Mouse (Mus musculus) brown adipose tissue, adult 24 weeks (tissue): ENCODE results near the gene Nmnat2. TPM values are rescaled to one million over a fixed set of nuclear protein-coding genes. Genes with fewer than 3 reads are reported as not detected.

Experiments used
- H3K27ac ChIP-seq: fragments of 200-500 bp; replicated peaks from 2 replicates; pipeline ENCODE4 v1.5.1; 2012; ENCODE audit warnings: low read depth, mild to moderate bottlenecking, low read length
- H3K4me1 ChIP-seq: fragments of 200-500 bp; 2 replicates; pipeline ENCODE4 v1.6.1; 2012; ENCODE audit warnings: low read length, mixed read lengths; ENCODE audit not compliant: control insufficient read depth, insufficient read depth, insufficient read length
- H3K4me3 ChIP-seq: fragments of 200-500 bp; 2 replicates; pipeline ENCODE4 v1.5.1; 2012; ENCODE audit warnings: low read depth, mild to moderate bottlenecking, low read length, moderate library complexity; ENCODE audit not compliant: insufficient read depth
- polyA plus RNA-seq: library from polyadenylated mRNA; stranded (reverse); fragments of >200 nt; gene quantifications from 2 replicates; pipeline ENCODE4 v1.2.4, GENCODE M21; 2012; ENCODE audit not compliant: missing spikeins, insufficient read depth, insufficient read length

Gene Nmnat2
- 0.25 and 1.1 TPM in 2 replicates for polyA plus RNA-seq

DNA sequence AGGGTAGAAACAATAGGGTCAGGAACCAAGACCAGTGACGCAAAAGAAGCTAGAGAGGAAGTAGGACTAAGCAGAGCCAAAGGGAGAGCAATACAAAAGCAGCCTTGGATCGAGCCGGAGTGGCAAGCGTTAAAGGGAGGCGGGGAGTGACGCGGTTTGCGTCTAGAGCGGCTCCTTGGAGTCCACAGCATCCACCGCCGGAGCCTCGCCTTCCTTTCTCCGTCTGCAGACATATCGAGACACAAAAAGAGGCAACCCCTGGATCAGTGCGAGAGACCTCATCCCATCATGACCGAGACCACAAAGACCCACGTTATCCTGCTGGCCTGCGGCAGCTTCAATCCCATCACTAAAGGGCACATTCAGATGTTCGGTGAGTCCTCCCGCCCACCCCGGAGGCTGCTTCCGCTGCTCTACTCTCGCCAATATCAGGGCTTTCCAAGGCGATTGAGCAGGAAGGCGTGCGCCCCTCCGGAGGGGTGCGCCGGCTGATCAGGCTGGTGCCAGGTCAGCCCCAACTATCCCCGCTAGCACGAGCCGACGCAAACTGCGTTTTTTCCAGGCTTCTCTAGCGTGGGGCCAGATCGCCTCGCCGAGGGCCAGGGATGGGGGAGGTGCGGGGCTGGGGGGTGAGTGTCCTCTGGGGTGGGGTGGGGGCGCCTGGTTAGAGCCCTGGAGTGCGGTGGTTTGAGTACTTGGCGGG is at the start of gene Nmnat2:
Gene Nmnat2 (plus strand): TSS at position 173 of the 703 bp plus-strand sequence.
- peaks cover 11% of the 10 kb centered on the region for H3K4me1 ChIP-seq

DNA sequence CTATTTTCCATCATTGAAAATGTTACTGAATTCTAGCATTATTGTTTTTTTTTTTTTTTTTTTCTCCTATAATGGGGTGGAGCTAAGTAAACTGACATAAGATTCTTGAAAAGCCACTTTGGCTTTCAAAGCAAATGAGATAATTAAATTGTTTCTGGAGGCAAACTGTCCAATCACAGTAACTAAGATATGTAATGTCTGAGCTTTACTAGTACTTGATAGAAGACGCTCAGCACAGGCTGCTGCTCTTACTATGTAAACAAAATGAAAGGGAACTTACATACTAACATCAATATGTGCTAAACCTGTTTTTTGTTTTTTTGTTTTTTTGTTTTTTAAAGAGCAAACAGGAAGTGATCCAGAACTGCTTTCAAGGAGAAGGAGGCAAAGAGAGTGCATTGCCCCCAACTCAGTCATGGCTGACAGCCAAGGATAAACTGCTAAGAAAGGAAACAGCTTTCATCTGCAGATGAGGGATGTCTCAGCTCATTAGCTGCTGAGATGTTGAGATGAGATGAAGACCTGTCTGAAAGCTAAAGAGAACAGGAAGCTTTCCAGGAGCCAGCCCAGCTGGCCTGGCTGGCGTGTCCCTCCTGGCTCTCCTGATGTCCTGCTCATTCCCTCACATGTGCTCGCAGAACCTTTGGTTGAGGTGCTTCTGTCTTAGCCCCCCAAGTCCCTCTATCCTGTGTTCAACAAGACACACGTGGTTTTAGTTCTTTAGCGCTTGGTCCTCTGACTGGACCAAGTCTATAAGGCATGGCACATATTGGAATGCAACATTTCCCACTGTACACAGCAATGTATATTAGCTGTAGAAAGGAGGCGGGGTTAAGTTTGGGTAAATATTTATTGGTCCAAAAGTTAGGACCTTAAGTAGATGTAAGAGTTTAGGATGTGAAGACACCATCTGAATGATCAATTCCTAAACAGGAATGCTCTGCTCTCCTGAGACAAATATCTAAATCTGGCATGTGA is 41.0 kb upstream of the Nmnat2 start:
- H3K27ac ChIP-seq: no peak overlapping the region
- H3K4me1 ChIP-seq: no peaks in the 10 kb centered on the region

More for the DNA sequence above, at the start of gene Nmnat2:
- peak within 1 kb of the TSS; percentile 46 for H3K4me3 ChIP-seq
- no peak within 1 kb of the TSS for H3K27ac ChIP-seq

DNA sequence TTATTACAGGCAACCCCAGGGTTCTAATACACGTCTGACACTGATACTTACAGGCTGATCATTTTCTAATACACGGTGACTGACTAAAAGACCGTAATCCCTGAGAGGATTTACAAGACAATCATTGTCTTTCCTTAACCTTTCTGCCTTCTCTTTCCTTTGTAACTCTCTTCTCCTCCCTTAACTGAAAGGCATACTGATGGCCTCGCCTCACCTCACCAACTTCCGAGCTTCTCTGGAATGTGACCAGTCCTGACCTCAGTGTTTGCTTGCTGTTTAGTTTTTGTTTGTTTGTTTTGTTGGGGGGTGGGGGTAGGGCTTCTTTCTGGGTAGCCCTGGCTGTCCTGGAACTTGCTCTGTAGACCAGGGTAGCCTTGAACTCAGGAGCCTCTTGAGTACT is 39.0 kb upstream of the Nmnat2 start:
- Histone ChIP-seq H3K4me1 (no peaks in the 10 kb centered on the region), H3K27ac (no peak overlapping the region), H3K4me3 (no peak overlapping the region)

More for the DNA sequence above, 41.0 kb upstream of the Nmnat2 start:
- no peak overlapping the region for H3K4me3 ChIP-seq

DNA sequence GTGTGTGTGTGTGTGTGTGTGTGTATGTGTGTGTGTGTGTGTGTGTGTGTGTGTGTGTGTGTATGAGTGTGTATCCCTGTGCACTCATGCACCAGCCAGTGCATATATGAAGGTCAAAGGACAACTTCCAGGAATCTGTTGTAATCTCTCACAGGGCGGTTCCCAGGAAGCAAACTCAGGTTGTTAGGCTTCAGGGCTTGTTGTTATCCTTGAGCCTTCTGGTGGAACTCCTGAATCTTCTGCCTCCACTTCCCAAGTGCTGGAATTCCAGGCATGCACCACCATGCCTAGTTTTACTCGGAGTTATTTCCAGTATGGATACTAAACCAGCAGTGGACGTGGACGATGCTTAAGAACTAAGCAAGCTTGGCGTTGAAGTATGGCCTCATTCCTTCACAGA is 37.9 kb upstream of the Nmnat2 start:
- H3K4me1 ChIP-seq: no peaks in the 10 kb centered on the region
- H3K4me3 ChIP-seq: no peak overlapping the region
- H3K27ac ChIP-seq: no peak overlapping the region

DNA sequence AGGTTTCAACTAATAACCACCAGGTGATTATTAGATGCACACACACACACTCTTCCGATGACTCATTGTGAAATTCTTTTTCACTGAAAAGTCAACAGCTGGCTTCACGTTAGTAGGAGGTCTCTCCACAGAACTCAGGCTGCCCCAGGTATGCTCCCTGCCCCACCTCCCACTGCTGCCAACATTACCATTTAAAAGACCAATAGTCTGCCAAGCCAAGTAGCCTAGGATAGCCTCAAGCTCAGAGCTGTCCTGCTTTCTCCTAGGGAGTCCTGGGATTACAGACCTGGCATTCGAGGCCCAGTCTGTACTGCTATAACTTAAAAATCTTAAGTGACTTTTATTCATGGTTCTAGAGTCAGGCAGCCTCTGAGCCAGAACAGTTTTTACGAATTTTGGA is 37.2 kb upstream of the Nmnat2 start:
- H3K4me1 ChIP-seq: no peaks in the 10 kb centered on the region
- no peak overlapping the region for H3K4me3 ChIP-seq
- no peak overlapping the region for H3K27ac ChIP-seq

DNA sequence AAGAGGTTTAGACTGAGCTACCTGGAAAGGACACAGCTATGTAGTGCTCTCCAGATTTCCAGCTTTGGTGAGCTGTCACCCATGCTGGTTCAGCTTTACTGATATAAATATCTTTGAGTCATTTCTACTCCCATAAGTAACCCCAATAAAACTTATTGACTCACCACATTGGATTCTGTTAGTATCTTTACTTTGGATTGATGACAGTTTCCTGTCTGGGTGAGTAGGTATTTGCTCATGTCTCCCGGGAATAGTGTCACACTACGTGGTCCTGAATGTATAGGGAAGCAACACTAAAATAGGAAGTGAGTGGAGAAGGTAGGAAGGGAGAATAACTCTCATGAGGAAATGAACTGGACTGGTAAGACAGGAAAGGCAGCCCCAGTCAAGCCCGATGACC is 33.0 kb upstream of the Nmnat2 start:
- no peaks in the 10 kb centered on the region for H3K4me1 ChIP-seq
- no peak overlapping the region for H3K27ac ChIP-seq
- no peak overlapping the region for H3K4me3 ChIP-seq

DNA sequence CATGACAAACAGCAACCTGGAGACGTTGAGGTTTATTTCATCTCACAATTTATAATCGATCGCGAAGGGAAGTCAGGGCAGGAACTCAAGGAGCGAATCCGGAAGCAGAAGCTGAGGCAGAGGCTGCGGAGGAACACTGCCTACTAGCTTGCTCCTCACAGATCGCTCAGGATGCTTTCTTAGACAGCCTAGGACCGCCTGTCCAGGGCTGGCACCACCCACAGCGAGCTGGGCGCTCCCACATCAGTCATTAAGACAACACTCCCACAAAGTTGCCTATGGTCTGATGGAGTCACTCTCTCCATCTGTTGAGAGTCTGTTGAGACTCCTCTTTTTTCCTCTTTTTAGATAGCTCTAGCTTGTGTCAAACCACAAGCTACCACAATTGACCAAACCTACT is 20.8 kb upstream of the Nmnat2 start:
- Histone ChIP-seq H3K27ac (no peak overlapping the region), H3K4me1 (no peaks in the 10 kb centered on the region; the same call in 1 of the 2 replicates), H3K4me3 (no peak overlapping the region)

DNA sequence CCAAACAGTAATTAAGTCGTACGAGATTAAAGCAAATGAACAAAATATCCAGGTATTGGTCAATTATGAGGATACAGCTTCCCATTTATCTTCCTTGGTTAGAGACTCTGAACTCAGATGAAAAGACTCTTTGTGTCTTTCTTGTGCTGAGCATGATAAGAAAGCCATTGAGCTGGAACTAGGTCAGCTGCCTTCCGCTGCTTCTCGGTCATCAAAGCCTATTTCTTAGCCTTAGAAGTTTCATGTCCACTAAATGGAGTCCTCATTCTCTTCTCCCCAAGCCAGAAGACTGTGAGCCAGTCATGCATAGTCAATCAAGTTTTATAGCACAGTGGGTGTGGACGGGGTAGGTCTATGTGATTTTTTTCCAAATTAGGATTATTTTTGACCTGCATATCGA is 19.3 kb upstream of the Nmnat2 start:
- no peak overlapping the region for H3K4me3 ChIP-seq
- H3K4me1 ChIP-seq: no peaks in the 10 kb centered on the region; the same call in 1 of the 2 replicates
- no peak overlapping the region for H3K27ac ChIP-seq

DNA sequence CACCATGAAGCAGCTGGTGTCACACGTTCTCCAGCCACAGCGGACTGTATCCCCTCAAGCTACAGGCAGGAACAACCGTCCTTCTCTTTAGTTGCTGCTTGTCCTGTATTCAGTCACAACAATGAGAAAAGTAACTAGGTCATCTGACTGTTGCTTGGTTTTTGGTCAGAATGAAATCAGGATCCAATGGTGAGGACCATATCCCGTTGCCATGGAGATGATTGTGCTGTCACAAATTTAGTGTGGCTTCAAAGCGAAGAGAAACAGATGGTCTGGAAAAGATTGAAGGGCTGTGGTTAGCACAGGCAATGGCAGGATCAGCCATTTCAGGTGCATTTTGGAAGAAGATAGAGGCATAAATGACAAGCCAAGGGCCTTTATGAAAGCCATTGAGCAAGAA is 18.4 kb upstream of the Nmnat2 start:
- no peaks in the 10 kb centered on the region; the same call in 1 of the 2 replicates for H3K4me1 ChIP-seq
- no peak overlapping the region for H3K27ac ChIP-seq
- no peak overlapping the region for H3K4me3 ChIP-seq

DNA sequence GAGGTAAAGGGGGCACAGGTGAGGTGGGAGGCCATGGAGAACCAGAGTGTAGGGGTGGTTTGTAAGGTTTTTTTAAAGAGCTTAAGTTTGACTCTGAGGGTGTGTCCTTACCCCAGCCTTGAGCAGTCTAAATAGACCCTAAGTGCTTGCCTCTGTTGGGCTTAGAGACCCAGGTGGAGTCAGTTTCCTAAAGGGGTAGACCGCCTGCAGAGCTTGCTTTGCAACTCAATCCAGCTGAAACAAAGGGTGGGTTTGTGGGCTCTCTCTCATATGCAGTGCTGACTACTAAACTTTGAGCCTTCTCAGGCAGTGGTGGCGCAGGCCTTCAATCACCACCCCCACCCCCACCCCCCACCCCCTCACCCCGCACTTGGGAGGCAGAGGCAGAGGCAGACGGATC is 11.8 kb upstream of the Nmnat2 start:
- no peak overlapping the region for H3K4me3 ChIP-seq
- H3K4me1 ChIP-seq: no peaks in the 10 kb centered on the region
- H3K27ac ChIP-seq: no peak overlapping the region

DNA sequence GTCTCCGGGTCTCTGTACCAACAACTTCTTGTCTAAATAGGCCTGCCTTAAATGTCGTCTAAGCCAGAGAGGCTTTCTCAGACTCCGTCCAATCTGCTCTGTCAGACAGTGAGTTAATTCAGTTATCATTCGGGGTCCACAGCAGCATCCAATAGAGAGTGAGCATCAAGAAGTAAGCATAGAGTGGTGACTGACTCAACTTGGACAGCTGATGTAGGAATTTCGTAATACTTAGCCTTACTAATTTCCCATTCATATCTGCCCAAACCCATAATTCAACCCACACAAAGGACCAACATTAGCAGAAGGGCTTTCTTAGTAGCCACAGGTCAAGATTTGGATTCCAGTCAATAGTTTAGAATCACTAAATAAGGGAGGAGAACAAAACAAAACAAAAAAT is 626 bp upstream of the Nmnat2 start:
- peaks cover 11% of the 10 kb centered on the region for H3K4me1 ChIP-seq
- H3K27ac ChIP-seq: no peak overlapping the region
- H3K4me3 ChIP-seq: no peak overlapping the region

DNA sequence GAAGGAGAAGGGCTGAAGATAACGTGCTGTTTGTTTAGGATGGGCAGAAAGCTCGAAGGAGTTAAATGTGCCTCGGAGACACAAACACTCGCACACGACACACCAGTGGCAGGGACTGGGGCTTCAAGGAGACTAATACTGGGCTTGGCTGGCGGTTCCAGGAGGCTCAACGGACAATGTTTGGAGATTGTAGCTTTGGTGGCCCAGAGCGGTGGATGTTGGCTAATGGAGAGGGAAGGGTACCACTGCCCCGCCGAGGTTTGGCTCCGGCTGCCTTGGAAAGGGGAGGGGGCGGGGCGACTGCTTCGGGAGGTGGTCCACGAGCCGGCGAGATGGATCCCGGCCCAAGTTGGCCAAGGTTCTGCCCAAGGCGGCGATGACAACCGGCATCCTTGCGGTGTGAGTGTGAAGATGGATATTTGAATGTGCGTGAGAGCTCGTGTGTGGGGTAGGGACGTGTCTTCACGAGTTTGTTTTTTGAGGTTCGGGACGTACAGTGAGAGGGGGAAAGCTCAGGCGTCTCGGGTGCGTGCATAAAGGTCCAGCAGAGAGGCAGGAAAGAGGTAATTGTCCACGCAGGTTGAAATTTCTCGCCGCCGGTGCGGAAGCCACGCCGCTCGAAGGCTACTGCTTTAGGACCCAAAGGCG is 895 bp downstream of the Nmnat2 start:
- H3K27ac ChIP-seq: no peak overlapping the region
- peaks cover 11% of the 10 kb centered on the region for H3K4me1 ChIP-seq
- H3K4me3 ChIP-seq: no peak overlapping the region

DNA sequence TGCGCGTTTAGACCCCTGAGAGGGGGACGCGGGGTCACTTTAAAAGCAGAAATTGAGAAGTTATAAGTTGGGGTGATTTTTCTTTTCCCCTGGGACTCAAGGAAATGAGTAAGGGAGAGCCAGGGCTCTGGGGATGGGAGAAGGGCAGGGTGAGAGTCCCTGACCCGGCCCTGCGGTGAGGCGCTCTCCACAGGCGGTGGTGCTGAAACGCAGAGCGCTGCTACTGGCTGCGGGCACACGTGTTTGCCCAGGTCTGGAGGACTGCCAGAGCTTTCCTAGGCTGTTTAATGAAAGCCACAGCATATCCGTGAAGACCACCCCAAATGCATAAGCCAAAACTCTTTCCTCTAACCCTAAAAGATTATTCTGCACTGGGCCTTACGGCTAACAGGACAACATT is 1.4 kb downstream of the Nmnat2 start:
- H3K4me1 ChIP-seq: peaks cover 11% of the 10 kb centered on the region
- H3K4me3 ChIP-seq: no peak overlapping the region
- no peak overlapping the region for H3K27ac ChIP-seq

DNA sequence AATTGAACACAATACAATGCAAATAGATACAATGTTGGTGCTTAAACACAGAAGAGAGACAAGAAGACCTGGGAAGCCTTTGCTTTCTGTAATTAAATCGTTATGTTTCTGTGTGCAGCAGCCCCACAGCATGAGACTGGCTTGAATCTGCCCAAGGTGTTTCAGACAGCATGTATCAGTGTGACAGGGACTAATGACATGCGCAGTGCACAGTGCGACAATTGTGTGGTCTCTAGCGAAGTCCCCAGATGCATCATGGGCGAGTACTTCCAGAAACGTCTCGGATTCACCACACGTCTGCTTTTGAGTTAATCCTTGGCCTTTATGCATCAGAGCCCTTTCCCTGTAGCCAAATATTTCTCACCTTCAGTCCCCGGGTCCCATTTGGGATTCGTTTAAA is 9.6 kb downstream of the Nmnat2 start:
- no peak overlapping the region for H3K4me3 ChIP-seq
- no peaks in the 10 kb centered on the region; the same call in 1 of the 2 replicates for H3K4me1 ChIP-seq
- H3K27ac ChIP-seq: no peak overlapping the region

DNA sequence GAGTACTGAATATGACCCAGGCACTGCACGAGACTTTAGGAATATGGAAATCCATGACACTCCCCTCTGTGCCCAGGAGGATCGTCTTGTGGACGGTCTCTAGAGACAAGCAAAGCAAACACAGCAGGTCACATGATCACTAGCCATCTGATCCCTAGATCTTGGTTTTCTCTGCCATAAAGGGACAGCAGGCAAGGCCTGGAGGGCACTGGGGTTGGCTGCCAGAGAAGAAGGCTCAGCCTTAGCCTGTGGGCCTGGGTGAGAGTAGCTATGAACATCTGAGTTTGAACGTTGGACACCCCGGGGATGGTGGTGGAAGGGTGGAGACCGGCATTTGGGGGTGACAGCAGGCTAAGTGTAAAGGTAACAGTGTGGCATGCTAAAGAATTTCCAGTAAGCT is 11.4 kb downstream of the Nmnat2 start:
- no peak overlapping the region for H3K27ac ChIP-seq
- no peak overlapping the region for H3K4me3 ChIP-seq
- no peaks in the 10 kb centered on the region; the same call in 1 of the 2 replicates for H3K4me1 ChIP-seq
